Mouse (Mus musculus) embryonic facial prominence, embryonic 10.5 days (tissue): ENCODE measurements at regions not wholly inside any gene's neighbourhood (a gene's known extent, or its start where the extent isn't known, plus 50 kb on each side); places are given as distances from the start of the nearest gene placed in this dataset.

ENCODE experiments used
- DNase-seq: peaks from one replicate; pipeline ENCODE4 v3.0.0-alpha.2; 2017; ENCODE audit warnings: low spot score
- H3K27ac ChIP-seq: fragments of 300-500 bp; sonication (generic); replicated peaks from 2 replicates; pipeline ENCODE4 v1.5.1; 2016; ENCODE audit warnings: mild to moderate bottlenecking
- H3K27me3 ChIP-seq: fragments of 300-500 bp; sonication (generic); replicated peaks from 2 replicates; pipeline ENCODE4 v1.6.1; 2016; ENCODE audit warnings: low read depth, mild to moderate bottlenecking; ENCODE audit not compliant: poor library complexity, severe bottlenecking
- H3K36me3 ChIP-seq: fragments of 300-500 bp; sonication (generic); replicated peaks from 2 replicates; pipeline ENCODE4 v1.6.1; 2016; ENCODE audit warnings: mild to moderate bottlenecking, moderate library complexity
- H3K4me1 ChIP-seq: fragments of 300-500 bp; sonication (generic); 2 replicates; pipeline ENCODE4 v1.6.1; 2016
- H3K4me3 ChIP-seq: fragments of 300-500 bp; sonication (generic); 2 replicates; pipeline ENCODE4 v1.5.1; 2016; ENCODE audit warnings: mild to moderate bottlenecking, moderate library complexity
- H3K9me3 ChIP-seq: fragments of 300-500 bp; sonication (generic); 2 replicates; pipeline ENCODE4 v1.6.1; 2016; ENCODE audit warnings: mild to moderate bottlenecking
- WGBS: fragments of 180-500 bp; shearing (Covaris S2); methylation state at CpG from one replicate; pipeline ENCODE4 v1.1.7; 2016; 5-methylcytosine and 5-hydroxymethylcytosine counted together

DNA sequence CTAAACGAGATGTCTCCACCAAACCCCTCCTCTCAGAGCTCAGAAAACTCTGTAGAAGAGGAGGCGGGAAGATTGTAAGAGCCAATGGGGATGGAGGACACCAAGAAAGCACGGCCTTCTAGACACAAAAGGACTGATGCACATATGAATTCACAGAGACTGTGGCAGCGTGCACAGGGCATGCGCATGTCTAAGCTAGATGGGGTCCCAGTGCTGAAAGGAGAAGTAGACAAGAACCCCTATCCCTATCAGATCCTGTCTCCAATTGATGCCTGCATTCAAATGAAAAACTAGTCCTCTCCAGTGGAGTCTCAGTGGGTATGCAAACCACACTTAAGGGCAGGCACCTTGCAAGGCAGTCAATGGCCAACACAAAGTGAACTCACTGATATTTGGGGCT is 123.3 kb downstream of the Dhrs2 start:
- 85% methylated on average over 5 of the region's 5 CpGs for WGBS
- 0 out of 2 replicates have a peak, but pooled peaks cover 2% of the 10 kb centered on the region for H3K9me3 ChIP-seq
- H3K4me1 ChIP-seq, result no peaks in the 10 kb centered on the region
- no peak for DNase-seq
- H3K4me3 ChIP-seq, result no peak overlapping the region
- H3K27me3 ChIP-seq, result no peaks in the 10 kb centered on the region
- no peaks in the 10 kb centered on the region for H3K36me3 ChIP-seq
- no peak overlapping the region for H3K27ac ChIP-seq

DNA sequence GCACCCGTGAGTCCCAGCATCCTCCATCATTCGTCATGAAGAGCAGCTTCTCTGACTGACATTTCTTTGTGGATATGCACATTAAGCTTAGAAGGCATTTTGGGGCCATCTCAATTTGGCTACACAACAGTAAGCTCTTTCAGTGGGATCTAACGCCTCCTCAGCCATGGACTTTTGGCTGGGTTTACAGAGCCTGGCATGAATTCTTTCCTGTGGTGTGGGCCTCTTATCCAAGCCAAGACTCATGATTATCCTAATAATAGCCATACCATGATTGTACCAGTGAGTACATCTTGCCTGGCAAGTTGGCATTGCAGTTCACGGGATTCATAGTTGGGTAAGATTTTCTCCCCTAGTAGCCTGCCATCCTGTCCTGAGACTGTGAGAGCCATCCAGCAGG is 126.3 kb downstream of the Dhrs2 start:
- H3K27me3 ChIP-seq, result no peaks in the 10 kb centered on the region
- H3K9me3 ChIP-seq, result 0 out of 2 replicates have a peak, but pooled peaks cover 2% of the 10 kb centered on the region
- no peaks in the 10 kb centered on the region for H3K36me3 ChIP-seq
- H3K4me1 ChIP-seq, result no peaks in the 10 kb centered on the region
- H3K4me3 ChIP-seq, result no peak overlapping the region
- no peak overlapping the region for H3K27ac ChIP-seq
- WGBS, result 87% methylated on average over 4 of the region's 4 CpGs
- DNase-seq, result no peak

DNA sequence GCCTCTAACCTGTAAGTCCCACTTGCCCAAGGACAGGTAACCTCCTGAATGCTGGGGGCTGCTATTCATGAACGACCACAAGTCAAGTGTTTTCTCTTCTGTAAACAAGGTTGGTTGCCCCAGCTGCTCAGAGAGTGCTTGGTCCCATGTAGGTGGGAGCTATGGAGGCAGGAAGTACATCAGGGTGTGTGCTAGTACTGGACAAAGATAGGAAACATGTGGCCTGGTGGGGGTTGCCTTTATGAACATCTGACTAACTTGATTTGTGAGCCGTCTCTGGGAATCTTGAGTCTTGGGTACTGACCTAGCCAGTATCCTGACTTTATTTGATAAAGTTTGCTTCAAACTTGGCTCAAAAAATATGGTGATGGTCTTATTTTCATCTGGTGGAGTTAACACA is 121.3 kb upstream of the Dhrs4 start:
- WGBS, result 80% methylated on average over 2 of the region's 2 CpGs
- no peaks in the 10 kb centered on the region for H3K36me3 ChIP-seq
- H3K9me3 ChIP-seq, result no peaks in the 10 kb centered on the region
- H3K4me3 ChIP-seq, result no peak overlapping the region
- no peaks in the 10 kb centered on the region for H3K4me1 ChIP-seq
- no peaks in the 10 kb centered on the region for H3K27me3 ChIP-seq
- DNase-seq, result no peak
- H3K27ac ChIP-seq, result no peak overlapping the region

DNA sequence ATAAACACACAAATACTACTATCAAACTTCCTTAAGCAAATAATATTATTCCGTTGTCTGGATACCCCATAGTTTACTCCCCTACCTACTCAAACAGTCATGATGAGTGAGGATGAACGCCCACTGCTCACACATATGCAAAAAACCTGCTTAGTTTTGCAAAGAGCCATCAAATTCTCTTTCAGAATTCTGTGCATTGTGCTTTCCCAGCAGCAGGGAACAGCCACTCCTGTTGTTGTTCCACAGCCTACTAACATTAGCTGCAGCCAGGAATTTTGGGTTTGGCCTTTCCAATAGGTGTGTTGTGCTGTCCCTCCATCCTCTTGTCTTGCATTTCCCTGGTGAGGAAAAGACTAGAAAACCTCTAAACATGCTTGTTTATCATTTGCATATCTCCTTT is 120.1 kb upstream of the Dhrs4 start:
- 79% methylated on average over 2 of the region's 2 CpGs for WGBS
- no peak overlapping the region for H3K27ac ChIP-seq
- H3K36me3 ChIP-seq, result no peaks in the 10 kb centered on the region
- no peaks in the 10 kb centered on the region; the same call in 1 of the 2 replicates for H3K4me1 ChIP-seq
- no peaks in the 10 kb centered on the region for H3K27me3 ChIP-seq
- DNase-seq, result no peak
- no peaks in the 10 kb centered on the region for H3K9me3 ChIP-seq
- no peak overlapping the region for H3K4me3 ChIP-seq

DNA sequence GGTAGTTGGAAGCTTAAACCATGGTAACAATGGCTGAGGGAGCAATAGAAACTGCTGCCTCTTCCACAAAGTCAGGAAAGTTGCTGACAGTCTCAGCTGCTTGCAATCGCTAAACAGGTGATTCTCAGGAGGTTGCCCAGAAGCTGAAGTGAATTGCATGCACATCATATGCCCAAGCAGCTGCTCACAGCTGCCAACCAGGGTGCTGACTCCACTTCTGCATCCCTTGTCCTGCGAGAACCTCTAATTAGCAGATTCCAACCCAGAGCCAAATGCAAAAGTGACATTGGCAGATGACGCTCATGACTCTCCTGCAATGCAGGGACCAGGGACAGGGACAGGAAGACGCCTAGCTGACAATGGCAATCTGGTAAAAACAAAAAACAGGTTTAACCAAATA is 116.2 kb upstream of the Dhrs4 start:
- no peaks in the 10 kb centered on the region for H3K9me3 ChIP-seq
- no peaks in the 10 kb centered on the region; the same call in 1 of the 2 replicates for H3K4me1 ChIP-seq
- no peak overlapping the region for H3K27ac ChIP-seq
- no peaks in the 10 kb centered on the region for H3K27me3 ChIP-seq
- H3K36me3 ChIP-seq, result no peaks in the 10 kb centered on the region
- no peak overlapping the region for H3K4me3 ChIP-seq
- DNase-seq, result no peak
- WGBS, result 82% methylated on average over 4 of the region's 4 CpGs

DNA sequence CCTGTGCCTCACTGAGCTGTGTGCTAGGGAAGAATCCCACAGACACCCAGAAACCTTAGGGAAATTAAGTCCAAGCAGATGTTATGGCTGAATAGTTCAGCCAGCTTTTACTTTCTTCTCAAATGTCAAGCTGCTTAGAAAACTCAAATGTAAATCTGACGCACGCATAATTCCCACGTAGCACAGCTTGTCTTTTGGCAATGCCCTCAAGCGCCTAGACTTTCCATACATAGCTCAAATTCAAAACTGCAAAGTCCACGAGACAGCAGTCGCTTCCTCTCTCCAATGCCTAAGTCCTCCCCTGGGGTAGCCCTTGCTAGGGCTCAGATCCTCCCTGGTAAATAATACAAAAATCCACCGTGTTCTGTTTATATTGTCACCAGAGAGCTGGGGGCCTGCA is 115.8 kb upstream of the Dhrs4 start:
- Histone ChIP-seq H3K4me3 (no peak overlapping the region), H3K9me3 (no peaks in the 10 kb centered on the region), H3K27me3 (no peaks in the 10 kb centered on the region), H3K4me1 (no peaks in the 10 kb centered on the region; the same call in 1 of the 2 replicates), H3K27ac (no peak overlapping the region), H3K36me3 (no peaks in the 10 kb centered on the region)
- WGBS, result 72% methylated on average over 7 of the region's 7 CpGs
- DNase-seq, result no peak

DNA sequence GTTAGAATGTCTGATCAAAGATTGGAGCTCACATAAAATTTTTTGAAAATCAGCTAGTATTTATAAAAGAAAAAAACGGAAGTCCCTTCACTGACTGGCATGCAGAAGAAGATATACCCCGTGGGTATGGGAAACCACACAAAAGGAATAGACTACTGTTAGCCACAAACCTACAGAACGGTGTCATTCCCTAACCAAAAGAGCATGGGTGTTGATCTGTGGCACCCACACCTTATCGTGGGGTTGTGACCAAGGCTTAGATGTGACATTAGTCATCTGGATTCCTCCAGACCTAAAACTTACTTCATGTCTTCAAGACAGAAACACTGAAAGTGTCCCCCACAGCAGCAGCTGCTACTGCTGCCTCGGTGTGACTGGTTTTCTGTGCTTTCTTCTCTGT is 108.2 kb upstream of the Dhrs4 start:
- Histone ChIP-seq H3K4me1 (no peaks in the 10 kb centered on the region), H3K9me3 (no peaks in the 10 kb centered on the region), H3K36me3 (no peaks in the 10 kb centered on the region), H3K4me3 (no peak overlapping the region), H3K27me3 (no peaks in the 10 kb centered on the region), H3K27ac (no peak overlapping the region)
- no peak for DNase-seq
- WGBS, result 93% methylated on average over 5 of the region's 5 CpGs

DNA sequence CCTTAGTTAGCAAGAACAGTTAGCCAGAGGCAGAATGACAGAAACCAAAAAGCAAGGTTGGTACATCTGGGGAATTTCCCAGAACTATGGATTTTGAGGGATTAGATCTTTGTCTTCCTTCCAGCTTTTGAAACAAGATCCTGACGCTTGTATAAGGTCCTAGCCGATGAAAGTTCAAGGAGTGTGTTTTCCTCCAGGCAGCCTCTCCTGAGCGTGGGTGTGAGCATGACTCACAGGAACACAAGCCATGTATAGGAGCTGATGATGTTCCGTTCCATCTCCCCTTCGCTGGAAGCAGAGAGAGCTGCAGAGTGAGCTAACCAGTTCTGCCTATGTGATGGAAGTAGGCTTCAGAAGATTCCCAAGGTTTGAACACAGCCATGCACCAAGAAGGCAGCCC is 105.6 kb upstream of the Dhrs4 start:
- H3K9me3 ChIP-seq, result no peaks in the 10 kb centered on the region
- no peaks in the 10 kb centered on the region for H3K27me3 ChIP-seq
- H3K27ac ChIP-seq, result no peak overlapping the region
- H3K36me3 ChIP-seq, result no peaks in the 10 kb centered on the region
- no peaks in the 10 kb centered on the region for H3K4me1 ChIP-seq
- no peak overlapping the region for H3K4me3 ChIP-seq
- DNase-seq, result no peak
- WGBS, result 89% methylated on average over 5 of the region's 5 CpGs

DNA sequence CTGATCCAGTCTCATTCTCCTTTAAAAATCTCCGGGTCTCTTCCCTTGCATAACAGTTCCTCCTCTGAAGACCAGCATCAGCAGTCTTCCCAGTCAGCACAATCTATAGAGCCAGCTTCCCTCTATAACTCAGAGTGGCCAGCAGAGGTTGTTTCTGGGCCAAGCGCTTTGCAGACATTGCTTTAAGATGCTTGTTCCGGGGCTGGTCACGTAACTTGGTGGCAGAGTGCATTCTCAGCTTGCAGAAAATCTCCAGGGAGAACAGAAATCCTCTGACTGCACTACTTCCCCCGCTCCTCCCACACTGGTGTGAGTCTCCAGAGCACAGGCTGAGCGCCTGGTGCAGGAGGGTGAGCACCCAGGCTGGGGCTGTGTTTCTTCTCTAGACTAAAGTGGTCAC is 91.8 kb upstream of the Dhrs4 start:
- DNase-seq, result peak; percentile 19
- WGBS, result 53% methylated on average over 6 of the region's 6 CpGs
- 0 out of 2 replicates have a peak overlapping the region, but pooled peaks have one; percentile 3 for H3K27ac ChIP-seq
- no peaks in the 10 kb centered on the region for H3K36me3 ChIP-seq
- no peak overlapping the region for H3K4me3 ChIP-seq
- H3K4me1 ChIP-seq, result peaks cover 10% of the 10 kb centered on the region
- H3K27me3 ChIP-seq, result no peaks in the 10 kb centered on the region
- no peaks in the 10 kb centered on the region for H3K9me3 ChIP-seq

DNA sequence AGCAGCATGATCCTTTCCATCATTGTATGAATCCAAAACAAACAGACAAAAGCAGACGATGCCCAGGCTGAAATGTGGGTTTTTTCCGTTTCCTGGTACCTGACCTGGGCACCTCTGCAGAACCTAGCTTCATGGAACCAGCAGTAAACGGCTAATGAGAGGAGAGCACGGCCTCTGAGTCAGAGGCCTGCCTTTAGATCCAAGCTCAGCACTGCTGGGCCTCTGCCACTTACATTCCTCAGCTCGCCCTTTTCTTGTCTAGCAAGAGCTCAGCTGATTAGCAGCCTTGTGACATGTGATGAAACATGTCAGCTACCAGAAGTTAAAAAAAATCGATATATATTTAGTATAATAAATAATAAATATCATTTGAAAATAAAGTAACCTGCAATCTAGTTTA is 91.2 kb upstream of the Dhrs4 start:
- peaks cover 10% of the 10 kb centered on the region for H3K4me1 ChIP-seq
- H3K27ac ChIP-seq, result no peak overlapping the region
- DNase-seq, result no peak
- H3K36me3 ChIP-seq, result no peaks in the 10 kb centered on the region
- WGBS, result 57% methylated on average over 6 of the region's 6 CpGs
- H3K27me3 ChIP-seq, result no peaks in the 10 kb centered on the region
- H3K4me3 ChIP-seq, result no peak overlapping the region
- H3K9me3 ChIP-seq, result no peaks in the 10 kb centered on the region

DNA sequence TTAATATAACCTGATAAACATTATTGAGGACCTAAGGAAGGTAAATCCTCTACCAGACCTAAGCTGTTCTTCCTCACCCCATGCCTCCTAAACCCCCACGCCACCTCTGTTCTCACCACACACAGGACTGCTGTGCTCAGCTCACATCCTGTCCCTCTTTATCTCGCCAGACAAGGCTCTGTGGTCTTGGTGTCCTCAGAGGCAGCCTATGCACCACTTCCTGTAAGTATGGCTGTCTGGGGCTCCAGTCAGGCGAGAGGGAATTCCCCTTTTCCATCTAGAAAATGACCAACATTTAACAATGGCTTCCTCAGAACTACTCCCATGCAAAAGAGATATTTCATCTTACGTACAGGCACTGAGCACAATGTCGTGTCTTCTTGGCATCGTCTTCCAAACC is 86.2 kb upstream of the Dhrs4 start:
- Histone ChIP-seq H3K4me3 (no peak overlapping the region), H3K27me3 (no peaks in the 10 kb centered on the region), H3K4me1 (peaks cover 1% of the 10 kb centered on the region; the same call in 1 of the 2 replicates), H3K36me3 (no peaks in the 10 kb centered on the region), H3K9me3 (no peaks in the 10 kb centered on the region), H3K27ac (no peak overlapping the region)
- 79% methylated on average over 6 of the region's 6 CpGs for WGBS
- no peak for DNase-seq

DNA sequence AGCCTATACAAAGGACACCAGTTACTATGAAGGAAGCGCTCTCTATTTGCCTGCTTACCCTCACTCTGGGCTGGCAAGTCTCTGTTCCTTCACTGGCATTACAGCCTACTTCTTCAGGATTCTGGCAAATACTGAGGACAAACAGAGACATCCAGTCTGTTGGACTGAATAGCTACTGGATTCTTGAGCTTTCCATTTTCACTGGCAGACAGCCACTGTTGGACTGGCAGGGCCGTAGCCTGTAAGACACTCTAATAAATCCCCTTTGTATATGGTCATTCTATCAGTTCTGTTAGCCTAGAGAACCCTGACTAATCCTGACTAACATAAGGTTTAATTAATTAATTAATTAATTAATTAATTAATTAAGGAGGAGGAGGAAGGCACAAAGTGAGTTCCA is 72.4 kb upstream of the Dhrs4 start:
- WGBS, result 93% methylated on average over 2 of the region's 2 CpGs

More for the DNA sequence above, 72.4 kb upstream of the Dhrs4 start:
- Histone ChIP-seq H3K27me3 (no peaks in the 10 kb centered on the region), H3K4me1 (no peaks in the 10 kb centered on the region), H3K36me3 (no peaks in the 10 kb centered on the region), H3K4me3 (no peak overlapping the region), H3K27ac (no peak overlapping the region), H3K9me3 (no peaks in the 10 kb centered on the region)
- DNase-seq, result no peak
